Mouse (Mus musculus): ENCODE measurements around the gene Arl15.

The Arl15 gene

DNA sequence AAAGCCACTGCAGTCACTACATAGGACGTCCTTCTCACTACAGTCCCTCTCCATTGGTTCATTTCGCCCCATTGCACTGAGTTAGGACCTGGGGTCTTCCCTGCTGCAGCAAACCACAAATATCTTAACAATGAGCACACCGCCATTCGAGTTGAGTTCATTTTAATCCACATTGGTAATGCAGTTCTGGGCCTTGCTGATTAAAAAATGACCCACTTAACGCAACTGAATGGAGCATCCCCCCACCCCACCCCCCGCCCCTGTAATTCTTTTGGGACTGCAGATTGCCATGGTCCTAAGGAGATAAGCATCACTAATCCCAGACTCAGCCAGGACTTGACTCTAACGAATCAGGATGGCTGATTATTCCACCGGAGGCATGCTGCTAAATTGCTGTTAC is 280.2 kb downstream of the Arl15 start:
- DNase-seq: no peak

DNA sequence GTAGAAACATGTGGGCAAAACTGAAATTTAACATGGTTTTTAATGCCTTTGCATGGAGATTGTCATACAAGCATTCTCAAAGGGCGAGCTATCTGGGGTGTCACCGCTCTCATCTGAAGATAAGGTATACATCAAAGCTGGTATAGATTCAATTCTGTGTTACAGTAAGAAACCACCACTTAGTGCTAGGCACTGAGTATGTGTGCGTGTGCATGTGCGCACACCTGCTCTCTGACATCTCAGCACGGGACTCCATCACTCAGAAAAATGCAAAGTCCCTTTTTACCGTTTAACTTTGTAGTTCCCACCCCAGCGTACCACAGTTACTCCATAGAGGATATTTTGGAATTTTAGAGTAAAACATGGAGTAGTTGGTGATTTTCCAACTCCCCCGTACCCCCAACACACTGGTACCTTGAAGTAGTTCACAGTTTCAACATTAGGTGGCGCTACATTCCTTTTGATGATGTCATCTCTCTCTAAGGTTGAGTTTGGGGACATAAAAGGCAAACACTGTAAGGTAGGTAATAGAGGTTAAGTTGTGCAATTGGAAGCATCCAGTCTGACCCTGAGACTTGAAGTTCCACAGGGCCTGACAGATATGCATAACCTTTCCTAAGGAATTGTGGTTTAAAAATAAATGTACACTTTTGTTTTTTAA is 281.5 kb downstream of the Arl15 start:
- peak; percentile 9 for DNase-seq

DNA sequence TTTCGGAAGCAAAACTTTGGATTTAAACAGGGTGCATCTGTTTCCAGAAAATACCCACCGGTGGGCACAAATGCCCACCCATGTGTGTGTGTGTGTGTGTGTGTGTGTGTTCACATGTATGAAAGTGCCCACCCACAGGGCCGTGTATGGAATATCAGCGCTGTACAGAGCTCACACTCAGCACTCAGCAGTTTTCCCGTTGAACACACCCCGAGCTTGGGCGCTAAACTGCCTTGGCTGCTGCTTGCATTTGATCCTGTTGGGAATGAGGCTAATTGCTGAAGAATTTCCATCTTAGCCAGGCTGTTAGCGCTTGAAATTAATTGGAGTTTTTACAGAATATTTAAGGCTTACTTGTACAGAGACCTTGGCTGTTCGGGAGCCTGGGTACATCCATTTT is 282.9 kb downstream of the Arl15 start:
- DNase-seq: no peak

DNA sequence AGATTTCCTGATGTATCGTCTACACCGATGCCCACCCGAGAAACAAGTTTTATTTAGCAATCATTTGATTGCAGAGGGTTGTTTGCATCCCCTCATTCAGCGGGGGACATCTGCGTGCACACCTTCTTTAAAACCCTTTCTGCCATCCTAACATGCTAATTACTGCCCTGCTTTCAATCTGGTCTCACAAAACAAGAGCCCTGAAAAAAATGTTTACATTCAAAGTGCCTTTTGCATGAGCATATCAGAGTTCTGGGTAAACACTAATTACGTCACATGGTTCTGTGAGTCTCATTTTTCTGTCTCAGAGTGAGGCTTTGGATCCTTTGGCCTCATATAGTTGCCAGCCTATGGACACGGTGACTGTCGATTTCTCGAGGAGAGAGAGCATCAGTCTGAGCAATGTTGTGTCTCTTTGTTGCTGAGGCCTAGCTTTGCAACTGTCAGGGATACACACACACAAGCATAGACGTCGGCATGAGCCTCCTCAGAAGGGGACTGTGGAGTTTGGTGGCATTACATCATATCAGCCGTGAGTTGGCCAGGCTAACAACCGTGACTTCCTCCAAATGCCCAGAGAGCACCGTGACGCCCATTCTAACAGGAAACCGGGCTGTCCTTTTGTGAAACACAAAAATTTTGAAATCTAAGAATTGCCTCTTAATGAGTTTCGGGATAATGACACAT is 283.4 kb downstream of the Arl15 start:
- DNase-seq: no peak

DNA sequence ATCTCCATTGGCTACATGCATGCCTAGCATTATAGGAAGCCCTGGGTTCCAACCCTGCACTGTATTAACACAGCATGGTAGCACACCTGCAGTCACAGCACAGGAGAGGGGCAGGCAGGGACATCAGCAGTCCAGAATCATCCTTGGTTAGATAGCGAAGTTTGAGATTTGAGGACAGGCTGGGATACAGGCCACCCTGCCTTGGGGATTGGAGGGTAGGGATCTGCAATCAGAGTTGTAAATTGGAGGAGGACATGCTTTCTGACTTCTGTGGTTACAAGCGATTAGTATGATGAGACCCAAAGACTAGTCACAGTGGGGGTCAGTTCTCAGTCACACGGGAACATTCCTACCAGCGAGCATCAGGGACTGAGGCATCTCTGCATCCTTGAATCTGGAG is 284.5 kb downstream of the Arl15 start:
- DNase-seq: no peak

DNA sequence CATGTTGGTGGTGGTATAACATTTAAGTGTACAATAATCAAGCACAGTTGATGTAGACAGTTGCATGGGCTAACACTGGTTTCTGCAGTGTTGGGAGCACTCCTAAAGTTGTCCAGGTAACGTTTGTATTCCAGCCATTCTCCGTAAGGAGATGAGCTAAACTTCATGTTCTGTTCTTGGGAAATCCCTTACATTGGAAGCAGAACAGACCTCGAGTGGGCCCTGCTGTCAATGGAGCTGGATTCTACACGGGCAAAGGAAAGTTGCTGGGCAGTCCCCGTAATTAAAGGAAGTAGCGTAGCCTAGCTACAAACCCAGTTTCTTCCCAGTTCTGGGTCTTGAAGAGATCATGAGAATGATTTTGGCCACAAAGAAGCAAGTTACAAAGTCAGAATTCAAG is 285.4 kb downstream of the Arl15 start:
- no peak for DNase-seq

DNA sequence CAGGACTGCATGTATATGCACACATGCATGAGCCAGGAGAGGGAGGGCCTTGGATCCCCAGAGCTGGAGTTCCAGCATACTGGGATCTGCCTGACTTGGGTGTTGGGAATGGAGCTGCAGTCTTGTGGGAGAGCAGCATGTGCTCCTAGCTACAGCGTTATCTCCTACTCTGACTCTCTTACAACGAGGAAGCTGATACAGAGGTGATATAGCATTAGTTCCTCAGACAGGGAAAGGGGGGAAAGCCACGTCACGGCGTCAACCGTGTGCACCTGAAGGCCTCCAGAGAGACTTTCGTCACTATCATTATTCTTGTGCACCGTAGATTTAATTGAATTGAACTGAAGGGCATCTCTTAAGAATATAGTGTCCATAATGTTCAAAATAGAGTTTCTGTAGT is 286.2 kb downstream of the Arl15 start:
- no peak for DNase-seq

DNA sequence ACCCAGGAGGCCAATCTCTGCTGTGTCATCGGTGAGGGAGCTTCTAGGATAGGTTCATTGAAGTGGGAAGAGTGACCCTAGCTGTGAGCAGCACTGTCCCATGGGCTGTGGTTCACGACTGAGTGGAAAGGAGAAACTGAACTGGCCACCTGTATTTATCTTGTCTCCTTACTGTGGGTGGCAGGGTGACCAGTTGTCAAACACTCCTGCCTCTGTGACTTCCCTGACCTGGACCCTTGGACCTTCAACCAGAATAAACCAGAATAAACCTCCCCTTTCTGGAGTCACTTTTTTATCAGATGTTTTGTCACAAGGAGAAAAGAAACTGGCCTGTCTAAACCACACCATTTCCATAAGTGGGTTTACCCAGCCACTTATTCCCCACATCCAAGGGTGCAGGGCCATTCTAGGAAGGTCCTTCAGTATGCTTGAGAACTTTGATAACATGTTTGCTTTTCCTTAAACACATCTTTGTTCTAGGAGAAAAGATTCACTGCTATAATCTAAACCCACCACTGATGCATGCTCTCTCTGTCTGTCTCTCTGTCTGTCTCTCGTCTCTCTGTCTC is 289.3 kb downstream of the Arl15 start:
- DNase-seq: no peak

DNA sequence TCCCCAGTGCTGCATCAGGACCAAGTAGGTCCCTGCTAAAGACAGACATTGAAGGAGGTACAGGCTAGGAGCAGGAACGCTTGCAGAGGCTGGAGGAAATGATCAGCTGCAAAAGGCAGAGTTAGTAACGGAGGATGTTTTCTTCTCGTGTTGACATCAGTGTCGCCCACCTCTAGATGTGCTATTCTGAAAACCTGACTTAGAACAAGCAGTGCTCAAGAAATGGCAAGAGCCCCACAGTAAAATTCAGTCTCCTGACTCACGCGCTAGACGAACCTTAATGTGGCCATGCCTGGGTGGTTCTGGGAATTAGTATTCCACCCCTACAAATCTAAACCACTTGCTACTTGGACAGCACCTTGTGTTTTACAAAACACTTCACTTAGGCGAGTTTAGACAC is 291.1 kb downstream of the Arl15 start:
- DNase-seq: no peak

DNA sequence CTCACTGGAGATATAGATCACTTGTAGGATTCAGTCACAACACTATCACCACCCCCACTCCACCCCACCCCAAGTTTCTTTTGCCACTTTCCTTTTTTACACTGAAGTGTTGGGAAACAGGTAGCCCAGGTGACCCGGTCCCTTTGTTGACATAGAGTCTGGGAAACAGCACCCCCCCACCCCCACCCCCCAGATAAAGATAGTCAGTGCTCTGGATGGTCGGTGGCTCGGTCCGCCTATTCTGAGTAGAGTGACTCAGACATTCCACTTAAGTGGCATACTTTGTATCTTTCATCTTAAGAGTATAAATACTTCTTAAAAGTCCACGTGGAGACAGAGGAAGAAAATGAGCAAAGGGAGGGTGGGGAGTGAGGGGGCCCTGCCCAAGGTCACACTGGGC is 292.0 kb downstream of the Arl15 start:
- no peak for DNase-seq

DNA sequence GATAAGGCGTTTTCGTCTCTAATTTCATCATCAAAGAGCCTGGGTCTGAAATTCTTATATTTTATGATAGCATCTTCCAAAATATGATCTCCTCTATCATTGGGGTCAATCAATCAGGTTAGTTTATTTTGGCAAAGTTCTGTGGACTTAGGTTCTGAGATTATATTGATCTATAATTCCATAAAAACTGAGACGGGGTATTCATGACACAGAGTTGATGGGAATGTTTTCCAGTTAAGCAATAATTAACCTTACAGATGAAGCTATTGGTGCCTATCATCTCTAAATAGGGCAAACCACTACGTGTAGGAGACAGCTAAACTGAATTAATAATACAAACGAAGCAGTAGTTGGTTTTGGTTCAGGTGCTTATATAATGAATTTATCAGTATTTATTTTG is 292.5 kb downstream of the Arl15 start:
- DNase-seq: no peak

DNA sequence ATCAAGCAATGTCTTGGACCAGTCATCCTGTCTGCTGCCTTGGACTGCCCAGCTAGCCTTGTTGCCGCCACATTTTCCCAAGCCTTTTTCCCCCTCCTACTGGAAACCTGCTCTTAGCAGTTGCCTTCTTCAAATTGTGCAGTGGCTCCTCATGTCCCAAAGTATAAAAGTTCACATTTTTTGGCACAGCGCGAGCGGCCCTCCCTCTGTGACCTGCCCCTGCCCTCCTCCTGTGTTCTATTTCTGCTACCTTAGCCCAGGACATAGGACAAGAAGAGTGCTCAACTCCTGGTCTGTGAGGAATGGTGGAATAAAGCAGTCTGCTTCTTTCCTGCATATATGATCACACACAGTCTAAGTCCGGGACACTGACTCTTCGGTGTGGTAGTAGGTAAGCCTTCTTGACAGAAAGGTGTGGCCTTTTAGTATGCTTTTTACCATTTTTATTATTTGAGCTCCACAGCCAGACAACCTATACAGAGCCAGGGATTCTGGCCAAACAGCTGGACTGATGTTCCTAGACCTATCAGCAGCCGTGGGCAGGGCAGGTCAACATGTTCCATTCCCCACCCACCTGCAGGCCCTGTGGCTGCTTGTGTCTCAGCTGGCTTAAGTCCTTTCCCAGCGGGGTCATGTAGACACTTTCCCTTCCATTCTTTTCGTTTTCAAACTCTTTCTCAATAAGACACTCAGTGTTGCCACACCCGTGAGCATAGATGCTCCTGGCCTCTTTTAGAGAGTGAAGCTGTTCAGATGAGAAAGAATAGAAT is 293.6 kb downstream of the Arl15 start:
- DNase-seq: no peak

DNA sequence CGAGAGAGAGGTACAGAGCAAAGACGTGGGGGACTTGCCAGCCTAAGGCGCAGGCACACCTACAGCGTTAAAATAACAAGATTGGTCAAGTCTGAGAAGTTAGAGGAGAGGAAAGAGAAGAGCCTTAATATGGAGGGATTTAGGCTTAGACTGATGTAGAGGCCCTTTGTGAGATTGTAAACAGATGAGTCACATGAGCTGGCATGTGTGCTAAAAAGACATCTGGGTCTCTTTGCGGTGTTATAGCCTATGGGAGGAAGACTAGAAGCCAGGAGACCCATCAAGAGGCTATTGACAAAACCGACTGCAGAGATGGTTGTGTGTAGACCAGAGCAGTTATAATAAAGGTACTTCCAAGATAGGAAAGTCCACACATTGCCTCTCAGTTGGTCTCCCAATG is 296.5 kb downstream of the Arl15 start:
- no peak for DNase-seq

DNA sequence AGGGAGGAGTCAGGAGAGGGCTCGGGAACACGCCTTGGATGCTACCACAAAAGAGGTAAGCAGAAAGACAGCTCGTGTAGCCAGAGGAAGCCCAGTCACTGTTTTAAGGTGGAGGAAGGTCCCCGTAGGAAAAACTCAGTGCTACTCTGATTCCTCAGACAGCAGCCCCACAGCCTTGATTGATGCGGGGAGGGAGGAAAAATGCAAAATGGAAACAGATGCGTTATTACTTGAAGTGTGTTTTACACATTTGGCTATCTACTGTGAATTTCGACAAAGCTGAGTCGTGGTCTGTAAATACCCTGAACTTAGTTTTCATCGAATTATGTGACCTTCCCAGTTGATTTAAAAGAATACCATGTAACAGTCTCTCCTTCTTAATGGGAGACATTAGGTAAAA is 296.9 kb downstream of the Arl15 start:
- DNase-seq: no peak

DNA sequence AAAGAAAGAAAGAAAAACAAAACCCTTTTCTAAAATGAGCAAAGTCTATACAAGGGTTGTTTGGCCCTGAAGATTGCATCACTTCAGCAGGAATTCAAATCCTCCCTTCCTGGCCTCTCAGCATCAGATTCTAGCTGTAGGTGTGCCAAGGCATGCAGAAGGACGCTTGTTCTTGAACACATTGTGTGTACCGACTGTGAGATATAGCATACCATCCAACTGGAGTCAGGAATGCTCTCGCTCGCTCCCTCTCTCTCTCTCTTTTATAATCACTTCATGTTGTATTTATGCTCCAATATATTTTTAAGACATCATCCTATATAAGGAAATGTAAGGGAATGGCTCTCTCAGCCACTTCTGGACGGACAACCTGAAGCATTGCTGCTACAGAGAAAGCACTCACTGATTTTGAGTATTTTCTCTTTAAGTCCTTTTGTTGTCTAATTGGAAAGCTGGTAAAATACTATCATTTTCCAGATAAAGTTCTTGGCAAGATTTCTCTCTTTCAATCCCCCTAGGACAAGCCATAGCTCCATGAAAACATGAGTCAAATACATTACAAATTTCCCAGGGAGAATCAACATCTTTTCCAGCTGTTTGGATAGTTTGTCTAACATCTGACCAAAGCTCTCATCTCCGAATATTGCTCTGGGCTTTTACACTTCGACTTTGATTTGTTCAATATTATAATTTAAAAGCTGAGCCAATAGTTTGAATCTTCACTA is 300.0 kb downstream of the Arl15 start:
- no peak for DNase-seq

DNA sequence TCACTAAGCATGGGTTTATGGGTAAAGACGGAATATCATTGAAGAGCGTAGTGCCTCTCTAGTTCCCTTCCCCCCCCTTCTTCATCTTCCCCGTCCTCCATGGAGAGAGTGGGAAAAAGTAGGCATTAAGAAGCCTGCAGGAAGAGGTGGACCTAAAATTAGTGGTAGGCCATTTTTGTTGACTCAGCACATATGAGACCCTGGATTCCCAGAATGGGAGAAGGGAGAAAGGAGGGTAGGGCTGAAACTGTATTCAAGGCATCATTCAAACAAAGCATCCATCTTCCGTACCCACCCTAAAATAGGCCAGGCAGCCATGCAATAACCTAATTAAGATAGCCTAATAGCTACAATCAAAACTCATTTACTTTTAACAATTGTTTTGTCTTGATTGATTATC is 301.1 kb downstream of the Arl15 start:
- DNase-seq: no peak

DNA sequence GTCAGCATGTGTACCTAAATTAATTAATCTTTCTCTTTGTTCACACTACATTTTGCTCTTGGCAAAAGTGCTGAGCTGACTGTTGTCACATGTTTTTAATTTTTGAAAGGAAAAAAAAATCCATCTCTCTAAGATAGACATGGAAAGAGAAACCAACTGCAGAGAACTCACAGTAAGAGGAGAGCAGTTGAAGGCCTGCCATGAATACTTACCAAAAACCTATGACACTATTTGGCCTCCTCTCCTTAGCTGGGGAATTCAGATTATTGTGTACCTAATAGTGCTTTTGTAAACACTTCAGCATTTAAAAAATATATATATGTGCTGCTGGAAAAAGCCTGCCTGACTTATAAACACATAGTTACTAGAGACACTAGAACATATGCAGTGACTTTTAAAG is 302.1 kb downstream of the Arl15 start:
- DNase-seq: no peak

DNA sequence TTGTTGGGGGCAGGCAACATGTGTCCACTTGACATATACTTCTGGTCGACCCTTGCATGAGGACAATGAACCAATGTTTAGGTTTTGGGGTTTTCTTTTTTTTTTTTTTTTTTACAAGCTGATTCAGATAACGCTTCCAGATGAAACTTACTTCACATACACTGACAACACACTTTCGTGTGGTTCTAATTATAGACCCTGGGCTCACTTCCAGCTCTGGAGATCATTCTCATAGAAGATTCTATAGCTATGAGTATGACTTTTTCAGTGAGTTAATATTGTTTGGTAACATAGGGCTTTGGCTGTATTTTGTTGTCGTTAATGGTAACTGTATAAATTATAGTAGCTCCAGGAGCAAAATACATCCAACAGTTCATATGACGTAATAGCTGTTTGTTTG is 306.9 kb downstream of the Arl15 start:
- no peak for DNase-seq

DNA sequence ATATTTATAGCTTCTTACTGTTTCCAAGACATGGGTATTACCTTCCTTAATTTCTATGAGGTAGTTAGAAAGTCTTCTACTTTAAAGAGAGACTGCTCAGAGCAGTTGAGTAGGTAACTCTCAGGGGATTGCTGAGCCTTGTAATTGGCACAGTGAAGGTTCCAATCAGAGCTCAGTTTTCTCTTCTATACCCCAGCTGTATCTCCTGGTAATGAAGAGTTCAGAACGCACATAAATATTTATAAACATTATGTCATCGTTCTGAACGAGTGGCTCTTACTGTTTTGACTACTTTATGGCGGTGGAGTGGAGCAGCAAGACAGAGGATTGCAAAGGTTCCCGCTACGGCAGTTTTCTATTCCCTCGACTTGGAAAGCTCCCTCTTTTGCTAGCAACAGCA is 311.8 kb downstream of the Arl15 start:
- no peak for DNase-seq

DNA sequence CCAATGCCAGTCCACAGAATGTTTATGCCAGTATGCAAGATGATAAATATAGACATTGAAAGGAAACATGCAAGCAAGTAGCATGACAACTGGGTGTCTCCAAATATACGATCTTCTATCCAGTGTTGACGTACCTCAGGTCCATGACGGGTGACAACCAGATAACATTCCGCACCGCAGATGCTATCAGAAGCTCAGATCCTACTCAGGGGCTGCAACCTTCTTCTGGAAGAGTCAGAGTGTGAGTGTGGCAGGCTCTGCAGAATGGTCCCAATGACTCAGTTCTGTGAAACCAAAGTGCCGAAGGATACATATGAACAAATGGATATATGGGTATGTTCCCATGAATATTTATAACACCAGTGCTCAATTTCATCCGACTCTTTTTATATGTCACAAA is 313.2 kb downstream of the Arl15 start:
- DNase-seq: no peak

DNA sequence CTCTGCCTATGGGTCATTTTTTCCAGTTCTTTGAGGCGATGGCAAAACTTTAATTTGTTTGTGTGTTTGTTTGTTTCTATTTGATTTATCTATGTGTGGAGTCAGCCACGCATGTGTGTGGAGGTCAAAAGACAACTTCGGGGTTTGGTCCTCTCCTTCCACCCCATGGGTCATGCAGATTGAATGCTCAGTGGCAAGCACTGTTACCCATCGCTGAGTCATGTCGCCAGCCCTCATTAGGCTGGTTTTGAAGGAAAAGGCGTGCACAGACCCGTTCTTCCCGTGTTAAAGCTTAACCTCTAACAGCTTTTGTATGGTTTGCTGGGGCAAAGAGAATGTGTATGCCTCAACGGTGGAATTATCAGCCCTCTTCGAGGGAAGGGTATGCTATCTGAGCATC is 315.1 kb downstream of the Arl15 start:
- no peak for DNase-seq

DNA sequence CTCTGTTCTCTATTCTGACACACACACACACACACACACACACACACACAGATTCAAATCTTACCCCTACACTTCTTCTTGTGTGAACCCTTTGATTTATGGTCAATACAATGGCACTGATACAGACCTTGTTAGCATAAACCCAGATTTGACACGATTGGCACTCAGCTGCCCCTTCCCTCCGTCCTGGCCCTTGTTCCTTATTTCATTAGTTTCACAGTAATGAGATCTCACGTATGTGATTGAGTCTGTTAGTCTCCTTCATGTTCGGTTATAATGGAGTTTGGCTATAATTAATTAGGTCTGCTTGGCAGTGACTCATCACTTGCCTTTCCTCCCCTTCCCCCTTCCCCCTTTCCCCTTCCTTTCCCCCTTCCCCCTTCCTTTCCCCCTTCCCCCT is 315.5 kb downstream of the Arl15 start:
- DNase-seq: no peak

DNA sequence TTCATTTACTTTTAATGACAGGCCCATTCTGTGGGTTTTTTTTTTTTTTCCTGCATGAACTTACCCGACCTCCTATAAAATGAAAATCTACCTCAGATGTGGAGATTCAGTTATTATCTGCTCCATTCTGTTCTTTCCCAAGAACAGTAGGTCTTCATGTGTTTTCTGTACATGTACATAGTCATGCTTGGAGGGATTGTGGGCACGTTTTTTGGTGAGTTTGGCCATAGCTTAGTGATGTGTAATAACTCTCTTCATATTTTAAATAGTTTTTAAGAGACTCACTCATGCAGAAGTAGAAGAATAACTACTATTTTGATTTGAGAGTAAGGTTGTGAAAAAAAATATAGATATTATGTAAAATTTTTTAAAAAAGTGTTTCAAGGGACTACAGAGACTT is 319.2 kb downstream of the Arl15 start:
- no peak for DNase-seq
